Comparison of ENCODE assay signal across 8 mouse cellular contexts in genomic region chr7:130860721-130861142, GRCm38 (mm10). TPM values are rescaled to one million over a fixed set of nuclear protein-coding genes. Genes with fewer than 3 reads are reported as not detected.
A peak's percentile ranks its signal among the peaks of the same experiment; 100 is the strongest.
DNase-seq lines count a peak whose midpoint lies in the region; ATAC-seq and TF ChIP-seq lines count a peak whose summit lies in the region.

No protein-coding gene starts in this region.

- ATAC-seq in hindbrain, embryonic 16.5 days: no peak

- H3K9ac ChIP-seq in hindbrain, embryonic 16.5 days (ENCODE audit: low read depth, low read length): 0 out of 2 replicates have a peak overlapping the region, but pooled peaks have one; percentile 4

- H3K27ac ChIP-seq in hindbrain, embryonic 16.5 days (ENCODE audit: low read depth, low read length): no peak overlapping the region

- no peaks in the 10 kb centered on the region for H3K36me3 ChIP-seq in hindbrain, embryonic 16.5 days (ENCODE audit: control insufficient read depth, insufficient read depth, low read length)
- no peaks in the 10 kb centered on the region for H3K36me3 ChIP-seq in myocyte (ENCODE audit: control insufficient read depth, insufficient read depth)

- H3K27me3 ChIP-seq in hindbrain, embryonic 16.5 days (replicated peaks; ENCODE audit: control insufficient read depth, insufficient read depth, low read length): no peaks in the 10 kb centered on the region; the same call in 1 of the 2 replicates
- H3K27me3 ChIP-seq in myocyte (ENCODE audit: control insufficient read depth, insufficient read depth, insufficient read length): no peaks in the 10 kb centered on the region

- 12% methylated on average over 11 of the region's 11 CpGs for WGBS in hindbrain, embryonic 16.5 days

- no peak overlapping the region for H3ac ChIP-seq in myocyte (ENCODE audit: control insufficient read depth, insufficient read length)

- no peaks in the 10 kb centered on the region for H3K79me2 ChIP-seq in myocyte (ENCODE audit: control insufficient read depth, insufficient read depth)

- no peak overlapping the region for H3K4me2 ChIP-seq in hindbrain, embryonic 16.5 days (ENCODE audit: low read length)
- H3K4me2 ChIP-seq in myocyte (ENCODE audit: low read depth): peak overlapping the region; percentile 62

- peaks cover 7% of the 10 kb centered on the region for H3K4me1 ChIP-seq in hindbrain, embryonic 16.5 days (ENCODE audit: control insufficient read depth, insufficient read depth, low read depth, low read length)

- peak; percentile 18 for DNase-seq in layer of hippocampus, adult 9-11 months
- DNase-seq in layer of hippocampus, adult 9-10 months (ENCODE audit: low spot score): no peak
- DNase-seq in ZHBTc4 (ENCODE audit: low read depth, low spot score) (peak; percentile 74), liver (no peak), adipocyte (ENCODE audit: low spot score) (no peak)
- DNase-seq in urinary bladder, postnatal 36 days (ENCODE audit: low spot score in 2 of 2): no peak

- H3K9me3 ChIP-seq in hindbrain, embryonic 16.5 days (ENCODE audit: control insufficient read depth, low read length): no peaks in the 10 kb centered on the region

- TF ChIP-seq POLR2A in myocyte (IDR thresholded peaks at IDR 0.05; ENCODE audit: insufficient read length, low read depth): no peak

- H3K4me3 ChIP-seq in hindbrain, embryonic 16.5 days (ENCODE audit: low read length): no peak overlapping the region
- H3K4me3 ChIP-seq in myocyte: no peak overlapping the region

TF ChIP-seq in myocyte, 11 proteins besides CTCF, POLR2A, EP300 and RAD21:
- TF ChIP-seq TCF12 (IDR thresholded peaks at IDR 0.05; ENCODE audit: insufficient read depth, poor library complexity, severe bottlenecking): peak; percentile 13
- no peak for TF ChIP-seq SRF (IDR thresholded peaks at IDR 0.05; ENCODE audit: control insufficient read depth, insufficient read length, low read depth)
- peak in 1 of 3 experiments; percentile 33 for TF ChIP-seq MYOG (IDR thresholded peaks at IDR 0.05; ENCODE audit: control insufficient read depth in 1 of 3, insufficient read depth in 1 of 3, insufficient read length in 2 of 3, low read depth in 2 of 3)
- TF ChIP-seq REST (IDR thresholded peaks at IDR 0.05; ENCODE audit: insufficient read depth, insufficient read length): no peak
- peak in 2 of 3 experiments; percentile 32 to 65 for TF ChIP-seq MYOD1 (IDR thresholded peaks at IDR 0.05; ENCODE audit: control insufficient read depth in 1 of 3, insufficient read length in 2 of 3, low read depth in 2 of 3)
TF ChIP-seq in myocyte: peak in this region for 3.

RNA-seq across cellular contexts. Expression of gene Plekha1, which starts 4.8 kb away (rescaled TPM):
- polyA plus RNA-seq in hindbrain, embryonic 16.5 days (2015; fragmentation: Nextera tagmentation; extraction: Ambion mirVana): 59.0 and 60.4 TPM in 2 replicates
- polyA plus RNA-seq in myocyte (2012; fragmentation: generic; extraction: Trizol): 13.4 TPM

Comparison
In these comparisons a context has a peak if more than half of its experiments do, and no peak if none do; other contexts are left out.
1. DNase-seq: peak in layer of hippocampus, adult 9-11 months (single experiment) and ZHBTc4 (single experiment); none in layer of hippocampus, adult 9-10 months (single experiment), liver (single experiment), urinary bladder, postnatal 36 days (0 of 2) and adipocyte (single experiment).